Mouse (Mus musculus) midbrain, embryonic 13.5 days (tissue): Measurements from ENCODE around the gene Zfp14. TPM values are rescaled to one million over a fixed set of nuclear protein-coding genes. Genes with fewer than 3 reads are reported as not detected.
A peak's percentile ranks its signal among the peaks of the same experiment; 100 is the strongest.

Experiments
- ATAC-seq: fragments of 200-750 bp; cut with Nextera tagmentation; 2 replicates; pipeline ENCODE4 v1.8.0; 2017; ENCODE audit warnings: mild to moderate bottlenecking, moderate TSS enrichment, moderate library complexity
- H3K27ac ChIP-seq: fragments of 300-500 bp; sonication (generic); 2 replicates; pipeline ENCODE4 v1.5.1; 2015; ENCODE audit warnings: inconsistent platforms, mild to moderate bottlenecking, moderate library complexity
- H3K27me3 ChIP-seq: fragments of 300-500 bp; sonication (generic); 2 replicates; pipeline ENCODE4 v1.6.1; 2015; ENCODE audit warnings: mild to moderate bottlenecking, inconsistent platforms
- H3K36me3 ChIP-seq: fragments of 300-500 bp; sonication (generic); 2 replicates; pipeline ENCODE4 v1.6.1; 2015; ENCODE audit warnings: mild to moderate bottlenecking, inconsistent platforms
- H3K4me1 ChIP-seq: fragments of 300-500 bp; sonication (generic); replicated peaks from 2 replicates; pipeline ENCODE4 v1.6.1; 2015; ENCODE audit warnings: inconsistent platforms
- H3K4me2 ChIP-seq: fragments of 300-500 bp; sonication (generic); replicated peaks from 2 replicates; pipeline ENCODE4 v1.6.1; 2015; ENCODE audit warnings: moderate library complexity, mild to moderate bottlenecking, inconsistent platforms
- H3K4me3 ChIP-seq: fragments of 300-500 bp; sonication (generic); replicated peaks from 2 replicates; pipeline ENCODE4 v1.5.1; 2015; ENCODE audit warnings: mild to moderate bottlenecking, inconsistent platforms
- H3K9ac ChIP-seq: fragments of 300-500 bp; sonication (generic); replicated peaks from 2 replicates; pipeline ENCODE4 v1.6.1; 2015; ENCODE audit warnings: mild to moderate bottlenecking, inconsistent platforms
- H3K9me3 ChIP-seq: fragments of 300-500 bp; sonication (generic); 2 replicates; pipeline ENCODE4 v1.6.1; 2016; ENCODE audit warnings: mild to moderate bottlenecking, inconsistent platforms
- WGBS: fragments of 180-500 bp; shearing (Covaris S2); methylation state at CpG from one replicate; pipeline ENCODE4 v1.1.7; 2015; 5-methylcytosine and 5-hydroxymethylcytosine counted together
- polyA plus RNA-seq: library from polyadenylated mRNA; unstranded; fragments of >200 nt; fragmentation: Nextera tagmentation; extraction: Ambion mirVana; gene quantifications from 2 replicates; pipeline ENCODE4 v1.2.1, GENCODE M21; 2015

Zfp14 gene
- polyA plus RNA-seq, 1 experiment from 2014 or later: 12.5 TPM

DNA sequence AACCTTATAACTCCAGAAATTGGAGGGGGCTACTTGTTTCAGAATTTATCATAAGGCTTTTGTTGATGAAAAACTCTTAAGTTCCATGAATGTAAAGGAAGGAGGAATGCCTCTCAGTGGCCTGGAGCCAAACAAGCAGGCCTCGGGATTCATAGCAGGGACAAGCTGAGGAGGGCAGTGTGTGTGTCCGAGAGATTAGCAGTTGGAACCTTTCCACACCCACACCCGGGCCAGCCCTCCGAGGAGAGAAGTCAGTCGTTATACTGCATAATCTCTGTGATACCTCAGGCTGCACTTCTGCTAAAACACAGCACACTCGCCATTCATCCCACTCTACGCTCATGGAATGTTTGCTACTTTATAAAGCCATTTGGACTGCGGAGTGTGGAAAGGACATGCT, 27.4 kb downstream of the Zfp14 start:
- Histone ChIP-seq H3K36me3 (peaks cover 80% of the 10 kb centered on the region), H3K4me1 (no peaks in the 10 kb centered on the region), H3K9ac (no peak overlapping the region), H3K27me3 (no peaks in the 10 kb centered on the region), H3K27ac (no peak overlapping the region), H3K9me3 (no peaks in the 10 kb centered on the region), H3K4me3 (no peak overlapping the region), H3K4me2 (no peak overlapping the region)
- 93% methylated on average over 8 of the region's 8 CpGs for WGBS
- ATAC-seq: no peak

DNA sequence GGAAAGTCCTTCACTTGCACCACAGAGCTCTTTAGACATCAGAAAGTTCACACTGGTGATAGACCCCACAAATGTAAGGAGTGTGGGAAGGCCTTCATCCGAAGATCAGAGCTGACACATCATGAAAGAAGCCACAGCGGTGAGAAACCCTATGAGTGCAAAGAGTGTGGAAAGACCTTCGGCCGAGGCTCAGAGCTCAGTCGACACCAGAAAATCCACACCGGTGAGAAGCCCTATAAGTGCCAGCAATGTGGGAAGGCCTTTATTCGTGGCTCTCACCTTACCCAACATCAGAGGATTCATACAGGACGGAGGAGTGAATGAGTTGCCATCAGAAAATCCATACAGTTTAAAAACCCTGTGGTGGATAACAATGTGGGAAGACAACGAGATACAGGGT, 27.9 kb downstream of the Zfp14 start:
- Histone ChIP-seq H3K4me1 (no peaks in the 10 kb centered on the region), H3K36me3 (peaks cover 81% of the 10 kb centered on the region), H3K4me3 (no peak overlapping the region), H3K9me3 (no peaks in the 10 kb centered on the region), H3K27me3 (no peaks in the 10 kb centered on the region), H3K9ac (no peak overlapping the region), H3K4me2 (no peak overlapping the region), H3K27ac (no peak overlapping the region)
- WGBS: 94% methylated on average over 9 of the region's 9 CpGs
- ATAC-seq: no peak

DNA sequence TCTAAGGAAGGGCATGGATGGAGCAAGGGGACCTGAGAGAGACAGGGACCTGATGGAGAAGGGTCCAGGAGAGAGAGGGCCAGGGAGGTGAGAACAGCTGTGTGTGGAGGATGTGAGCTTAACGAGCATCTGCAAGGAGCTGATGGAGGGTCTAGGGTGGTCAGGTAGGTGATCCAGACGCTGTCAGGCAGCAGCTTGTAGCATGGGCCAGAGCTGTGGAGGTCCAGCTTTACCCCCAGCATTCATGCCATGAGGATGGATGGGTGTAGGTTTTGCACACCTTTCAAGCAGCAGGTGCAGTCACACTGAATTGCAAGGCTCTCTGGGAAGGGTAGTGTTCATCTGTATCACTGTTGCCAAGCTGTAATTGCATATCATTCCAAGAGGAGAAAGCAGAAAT, 31.6 kb downstream of the Zfp14 start:
- Histone ChIP-seq H3K9ac (no peak overlapping the region), H3K4me3 (no peak overlapping the region), H3K27me3 (no peaks in the 10 kb centered on the region), H3K4me2 (no peak overlapping the region), H3K4me1 (no peaks in the 10 kb centered on the region), H3K27ac (no peak overlapping the region), H3K36me3 (peaks cover 88% of the 10 kb centered on the region), H3K9me3 (no peaks in the 10 kb centered on the region)
- ATAC-seq: no peak
- 92% methylated on average over 2 of the region's 2 CpGs for WGBS

DNA sequence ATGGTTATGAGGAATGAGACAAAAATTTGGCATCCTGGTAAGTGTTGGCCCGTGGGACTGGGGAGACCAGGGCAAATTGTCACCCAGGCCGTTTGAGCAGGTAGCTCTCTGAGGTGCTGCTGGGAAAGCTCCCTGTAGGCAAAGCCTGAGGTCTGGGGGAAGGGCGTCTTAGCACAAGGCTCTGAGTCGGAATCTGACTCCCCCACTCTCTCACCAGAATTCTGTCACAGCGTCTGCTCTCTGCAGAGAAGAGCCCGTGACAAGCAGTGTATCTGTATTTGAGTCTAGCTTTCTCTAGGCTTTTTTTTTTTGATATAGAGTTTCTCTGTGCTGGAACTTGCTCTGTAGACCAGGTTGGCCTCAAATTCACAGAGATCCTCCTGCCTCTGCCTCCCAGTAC, 34.0 kb downstream of the Zfp14 start:
- Histone ChIP-seq H3K9me3 (no peaks in the 10 kb centered on the region), H3K4me3 (no peak overlapping the region), H3K9ac (no peak overlapping the region), H3K4me1 (no peaks in the 10 kb centered on the region), H3K27me3 (no peaks in the 10 kb centered on the region), H3K4me2 (no peak overlapping the region), H3K36me3 (peaks cover 80% of the 10 kb centered on the region), H3K27ac (no peak overlapping the region)
- 93% methylated on average over 6 of the region's 6 CpGs for WGBS
- no peak for ATAC-seq

DNA sequence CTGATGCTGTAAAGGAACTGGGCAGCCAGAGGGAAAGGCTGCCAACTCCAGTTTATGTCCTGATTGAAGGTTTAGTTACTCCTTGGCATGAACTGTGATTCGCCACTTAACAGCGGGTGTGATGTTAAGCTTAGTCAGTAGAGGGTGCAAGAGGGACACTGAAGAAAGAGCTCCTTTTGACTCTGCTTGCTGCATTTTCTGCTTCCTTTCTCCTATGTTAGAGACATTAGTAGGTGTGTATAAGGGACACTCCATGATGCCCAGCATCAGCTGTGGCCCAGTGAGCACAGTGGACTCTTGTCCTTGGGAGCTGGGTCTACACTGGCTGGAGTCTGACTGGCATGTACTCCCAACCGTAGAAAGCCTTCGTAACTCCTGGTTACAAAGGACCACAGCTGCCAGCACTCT, 38.2 kb downstream of the Zfp14 start:
- peaks cover 50% of the 10 kb centered on the region for H3K36me3 ChIP-seq
- H3K27ac ChIP-seq: no peak overlapping the region
- 0 out of 2 replicates have a peak, but pooled peaks have one; percentile 60 for ATAC-seq
- H3K27me3 ChIP-seq: no peaks in the 10 kb centered on the region
- no peak overlapping the region for H3K9ac ChIP-seq
- no peaks in the 10 kb centered on the region for H3K9me3 ChIP-seq
- H3K4me3 ChIP-seq: no peak overlapping the region
- peaks cover 16% of the 10 kb centered on the region for H3K4me1 ChIP-seq
- no peak overlapping the region for H3K4me2 ChIP-seq
- WGBS: 76% methylated on average over 4 of the region's 4 CpGs

DNA sequence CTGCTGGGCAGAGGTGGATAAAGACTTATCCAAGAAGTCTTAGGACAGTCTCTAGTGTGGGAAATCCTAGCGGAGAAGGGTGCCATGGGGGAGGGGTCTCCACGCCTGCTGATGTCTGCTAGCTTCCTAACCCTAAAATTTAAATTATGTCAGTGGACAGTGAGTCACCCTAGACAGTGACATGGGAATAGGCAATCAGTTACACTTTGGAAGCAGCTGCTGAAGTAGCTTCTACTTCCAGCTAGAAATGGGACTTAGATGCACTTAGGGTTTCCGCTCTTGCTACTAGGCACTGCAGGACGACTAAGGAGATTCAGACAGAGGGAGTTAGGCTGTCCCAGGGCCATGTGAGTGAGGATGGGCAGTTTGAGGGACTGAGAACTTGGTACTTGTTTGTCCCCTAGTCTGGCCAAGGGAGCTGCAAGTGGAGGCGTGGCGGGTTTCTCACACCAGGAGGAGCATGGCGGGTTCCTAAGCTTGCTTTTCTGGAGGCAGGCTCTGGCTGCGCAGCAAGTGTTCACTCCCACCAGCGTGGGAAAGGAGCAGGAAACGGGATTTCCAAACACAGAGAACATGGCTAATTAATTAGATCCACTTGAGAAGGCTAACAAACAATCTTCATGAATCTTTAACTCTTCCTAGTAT, 40.5 kb downstream of the Zfp14 start:
- Histone ChIP-seq H3K36me3 (peaks cover 40% of the 10 kb centered on the region), H3K9me3 (no peaks in the 10 kb centered on the region), H3K4me1 (peaks cover 16% of the 10 kb centered on the region), H3K4me2 (no peak overlapping the region), H3K4me3 (no peak overlapping the region), H3K9ac (no peak overlapping the region), H3K27me3 (no peaks in the 10 kb centered on the region), H3K27ac (no peak overlapping the region)
- ATAC-seq: no peak
- WGBS: 78% methylated on average over 10 of the region's 10 CpGs

DNA sequence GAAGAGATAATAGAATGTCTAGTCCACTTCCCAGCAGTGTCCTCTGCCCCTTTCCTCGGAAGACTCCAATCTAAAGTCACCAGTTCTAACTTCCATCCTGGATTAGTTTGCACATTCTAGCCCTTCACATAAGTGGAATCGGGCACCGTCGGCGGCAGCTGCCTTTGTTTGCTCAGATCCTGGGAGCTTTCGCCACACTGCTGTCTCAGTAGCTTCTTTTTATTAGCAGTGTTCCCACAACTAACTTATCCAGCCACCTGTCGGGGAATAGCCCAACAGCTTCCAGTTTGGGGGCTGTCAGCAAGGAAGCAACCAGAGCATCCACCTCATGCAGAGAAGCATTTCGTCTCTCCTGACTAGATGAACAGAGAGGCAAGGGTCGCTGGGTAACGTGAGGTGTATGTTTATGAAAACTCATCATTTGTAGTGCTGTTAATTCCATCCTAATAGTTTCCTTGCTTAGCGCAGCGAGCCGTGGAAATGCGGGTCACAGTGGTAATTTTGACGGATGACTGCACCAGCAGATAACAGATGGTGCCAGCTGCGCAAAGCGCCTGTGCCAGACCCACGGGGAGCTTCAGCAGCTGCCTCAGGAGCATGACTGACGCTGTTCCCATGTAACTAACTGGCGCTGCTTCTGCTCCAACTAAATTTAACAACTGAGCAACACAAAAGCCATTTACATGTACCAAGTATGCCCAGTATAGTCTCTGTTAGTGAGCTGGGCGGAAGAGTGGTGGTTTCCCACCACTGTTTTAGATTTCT, 41.7 kb downstream of the Zfp14 start:
- H3K4me2 ChIP-seq: peak overlapping the region; percentile 14
- 61% methylated on average over 21 of the region's 21 CpGs for WGBS
- no peak overlapping the region for H3K4me3 ChIP-seq
- H3K27ac ChIP-seq: peak overlapping the region; percentile 56
- H3K36me3 ChIP-seq: peaks cover 36% of the 10 kb centered on the region
- H3K27me3 ChIP-seq: no peaks in the 10 kb centered on the region
- peak; percentile 79 for ATAC-seq
- no peak overlapping the region for H3K9ac ChIP-seq
- H3K4me1 ChIP-seq: peaks cover 16% of the 10 kb centered on the region
- no peaks in the 10 kb centered on the region for H3K9me3 ChIP-seq

DNA sequence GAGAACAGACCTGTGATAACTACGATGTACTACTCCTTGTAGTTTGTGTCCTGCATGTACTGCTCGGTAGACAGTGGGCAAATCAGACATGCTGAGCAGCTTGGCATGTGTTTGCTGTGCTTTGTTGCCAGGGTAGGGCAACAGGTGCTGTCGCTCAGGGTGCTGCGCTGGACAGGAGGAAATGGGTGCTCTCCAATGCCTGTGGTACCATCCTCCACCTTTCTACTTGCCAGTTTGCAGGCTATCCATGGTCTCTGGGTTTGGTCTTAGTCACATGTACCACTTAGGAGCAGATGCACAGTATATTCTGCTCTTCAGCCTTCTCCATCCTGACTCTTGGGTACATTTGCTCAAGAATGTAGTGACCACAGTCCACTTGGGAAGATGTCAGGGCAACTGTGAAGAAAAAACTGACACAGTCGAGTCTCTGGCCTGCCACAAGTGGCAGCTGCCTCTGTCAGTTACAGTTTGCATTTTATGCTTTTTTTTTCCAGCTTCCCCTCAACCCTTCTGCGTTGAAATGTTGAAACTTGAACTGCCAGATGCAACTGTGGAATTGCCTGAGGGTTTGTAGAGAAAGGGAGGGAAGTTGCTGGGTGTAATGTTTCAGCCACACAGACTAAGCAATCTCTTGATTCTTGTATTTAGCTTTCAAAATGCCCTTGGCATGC, 43.0 kb downstream of the Zfp14 start:
- Histone ChIP-seq H3K36me3 (peaks cover 30% of the 10 kb centered on the region), H3K27ac (no peak overlapping the region), H3K4me3 (no peak overlapping the region), H3K9me3 (no peaks in the 10 kb centered on the region), H3K9ac (no peak overlapping the region), H3K4me2 (no peak overlapping the region), H3K27me3 (no peaks in the 10 kb centered on the region), H3K4me1 (peaks cover 16% of the 10 kb centered on the region)
- no peak for ATAC-seq
- 90% methylated on average over 6 of the region's 6 CpGs for WGBS

DNA sequence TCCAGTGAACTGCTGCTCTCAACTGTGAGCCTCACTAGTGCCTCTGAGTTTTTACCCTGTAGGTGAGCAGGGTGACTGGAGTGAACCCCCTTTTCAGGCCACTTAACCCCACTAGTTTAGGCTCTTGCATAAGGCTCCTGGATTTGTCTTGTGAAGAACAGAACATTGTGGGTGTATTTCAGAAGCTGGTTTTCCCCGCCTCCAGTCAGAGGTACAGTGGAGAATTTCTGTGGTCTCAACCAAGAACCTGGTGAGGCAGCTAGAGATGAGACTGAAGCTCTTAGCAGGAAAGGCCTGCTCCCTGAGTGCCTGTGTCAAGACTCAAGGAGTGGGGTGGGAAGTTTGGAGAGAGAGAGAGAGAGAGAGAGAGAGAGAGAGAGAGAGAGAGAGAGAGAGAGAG, 43.6 kb downstream of the Zfp14 start:
- Histone ChIP-seq H3K4me2 (no peak overlapping the region), H3K27me3 (no peaks in the 10 kb centered on the region), H3K9ac (no peak overlapping the region), H3K27ac (no peak overlapping the region), H3K9me3 (no peaks in the 10 kb centered on the region), H3K4me1 (peaks cover 16% of the 10 kb centered on the region), H3K36me3 (peaks cover 33% of the 10 kb centered on the region), H3K4me3 (no peak overlapping the region)
- no peak for ATAC-seq
- 100% methylated on average over 1 of the region's 1 CpGs for WGBS

DNA sequence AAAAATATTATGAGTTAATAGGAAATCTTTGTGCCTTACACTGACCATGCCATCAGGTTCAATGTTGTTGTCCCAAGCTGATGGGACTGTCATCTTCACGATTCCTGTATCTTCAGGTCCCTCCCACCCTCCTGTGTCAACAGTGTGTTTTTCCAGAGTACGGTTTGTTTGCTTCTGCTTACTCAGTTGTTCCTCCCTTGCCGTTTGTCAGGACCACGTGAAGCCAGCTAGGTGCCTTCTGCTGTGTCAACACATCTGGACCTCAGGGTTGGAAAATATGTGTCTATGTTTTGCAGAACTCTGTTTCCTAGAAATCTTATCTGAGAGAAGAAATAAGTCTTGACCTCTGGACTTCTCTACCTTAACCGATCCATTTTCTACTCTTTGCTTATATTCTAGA, 50.6 kb downstream of the Zfp14 start:
- no peak for ATAC-seq
- Histone ChIP-seq H3K4me3 (no peak overlapping the region), H3K36me3 (peaks cover 71% of the 10 kb centered on the region), H3K4me2 (no peak overlapping the region), H3K9ac (no peak overlapping the region), H3K9me3 (no peaks in the 10 kb centered on the region), H3K27me3 (no peaks in the 10 kb centered on the region), H3K27ac (no peak overlapping the region), H3K4me1 (no peaks in the 10 kb centered on the region)
- WGBS: 93% methylated on average over 5 of the region's 5 CpGs

DNA sequence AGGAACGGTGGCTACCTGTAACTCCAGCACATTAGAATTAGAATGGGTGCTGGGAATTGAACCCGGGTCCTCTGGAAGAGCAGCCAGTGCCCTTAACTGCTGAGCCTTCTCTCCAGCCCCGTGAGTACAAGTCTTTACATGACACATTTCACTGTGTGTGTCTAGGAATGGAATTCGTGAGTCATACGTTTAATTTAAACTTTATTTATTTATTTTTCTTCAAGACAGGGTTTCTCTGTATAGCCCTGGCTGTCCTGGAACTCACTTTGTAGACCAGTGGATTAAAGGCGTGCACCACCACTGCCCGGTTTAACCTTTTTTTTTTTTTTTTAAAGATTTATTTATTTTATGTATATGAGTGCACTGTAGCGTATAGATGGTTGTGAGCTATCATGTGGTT, 56.0 kb downstream of the Zfp14 start:
- Histone ChIP-seq H3K27me3 (no peaks in the 10 kb centered on the region), H3K36me3 (peaks cover 86% of the 10 kb centered on the region), H3K4me3 (no peak overlapping the region), H3K9ac (no peak overlapping the region), H3K9me3 (peaks cover 5% of the 10 kb centered on the region; the same call in 1 of the 2 replicates), H3K27ac (no peak overlapping the region), H3K4me1 (no peaks in the 10 kb centered on the region), H3K4me2 (no peak overlapping the region)
- no peak for ATAC-seq
- WGBS: 96% methylated on average over 8 of the region's 8 CpGs

DNA sequence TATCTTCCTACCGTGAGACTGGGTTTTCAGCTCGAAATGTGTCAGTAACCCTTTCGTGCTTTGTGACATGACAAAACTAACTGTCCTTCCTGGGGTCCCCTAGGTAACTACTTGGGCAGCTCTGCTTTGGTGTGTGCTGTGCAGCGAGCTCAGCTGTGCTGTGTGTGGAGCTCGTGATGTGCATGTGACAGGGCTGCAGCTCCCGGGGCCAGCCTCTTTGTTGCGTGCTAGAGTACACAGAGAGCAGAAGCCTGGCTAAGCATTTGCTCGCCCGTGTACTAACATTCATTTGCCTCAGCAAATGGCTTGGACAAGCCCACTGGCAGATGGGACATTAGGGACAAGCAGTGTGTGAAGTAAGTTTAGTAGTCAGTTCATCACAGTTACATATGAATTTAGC, 57.8 kb downstream of the Zfp14 start:
- H3K4me3 ChIP-seq: no peak overlapping the region
- H3K27me3 ChIP-seq: no peaks in the 10 kb centered on the region
- WGBS: 97% methylated on average over 9 of the region's 9 CpGs
- ATAC-seq: no peak
- no peak overlapping the region for H3K4me2 ChIP-seq
- no peaks in the 10 kb centered on the region for H3K4me1 ChIP-seq
- H3K36me3 ChIP-seq: peaks cover 80% of the 10 kb centered on the region
- H3K9ac ChIP-seq: no peak overlapping the region
- peaks cover 5% of the 10 kb centered on the region; the same call in 1 of the 2 replicates for H3K9me3 ChIP-seq
- no peak overlapping the region for H3K27ac ChIP-seq
